Mouse (Mus musculus) bone marrow, adult 2 months (tissue): ENCODE results near the gene Clnk.

Source experiments
- CTCF ChIP-seq: fragments of 200-500 bp; IDR thresholded peaks from 2 replicates; pipeline ENCODE4 v1.5.1; 2011; ENCODE audit warnings: low read length, control low read depth; ENCODE audit not compliant: control insufficient read depth, insufficient read depth
- POLR2A ChIP-seq: fragments of 200-500 bp; IDR thresholded peaks from 2 replicates; pipeline ENCODE4 v1.6.1; 2011; ENCODE audit warnings: low read depth, mild to moderate bottlenecking, control low read depth, low read length, borderline replicate concordance; ENCODE audit not compliant: control insufficient read depth

DNA sequence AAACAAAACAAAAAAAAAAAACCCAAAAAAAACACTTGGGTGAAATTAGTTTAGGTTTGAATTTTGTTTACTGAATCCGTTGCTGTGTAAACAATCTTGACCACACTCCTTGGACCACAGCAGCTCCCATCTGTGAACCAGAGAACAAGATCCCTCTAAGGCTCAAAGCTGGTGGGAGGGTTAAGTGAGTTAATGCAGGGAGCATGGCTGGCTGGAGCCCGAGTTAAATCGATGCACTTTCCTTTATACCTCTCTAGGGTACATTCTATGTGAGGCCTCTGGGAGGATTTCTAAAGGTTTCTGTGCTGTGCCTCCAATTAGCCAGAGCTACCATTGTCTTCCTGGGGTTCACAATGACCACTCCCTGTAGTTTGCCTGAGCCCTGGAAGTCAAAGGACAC lies 1.2 kb downstream of the Clnk start:
- TF ChIP-seq CTCF (no peak), POLR2A (no peak)
